Mouse (Mus musculus) heart, embryonic 10.5 days (tissue): ENCODE measurements around the gene Smyd4. TPM values are rescaled to one million over a fixed set of nuclear protein-coding genes. Genes with fewer than 3 reads are reported as not detected.

Experiments used
- DNase-seq: peaks from one replicate; pipeline ENCODE4 v3.0.0-alpha.2; 2017; ENCODE audit warnings: low spot score
- H3K27ac ChIP-seq: fragments of 300-500 bp; sonication (generic); 2 replicates; pipeline ENCODE4 v1.5.1; 2016; ENCODE audit warnings: mild to moderate bottlenecking
- H3K27me3 ChIP-seq: fragments of 300-500 bp; sonication (generic); 2 replicates; pipeline ENCODE4 v1.6.1; 2016; ENCODE audit warnings: mild to moderate bottlenecking; ENCODE audit not compliant: poor library complexity, insufficient read depth, severe bottlenecking
- H3K36me3 ChIP-seq: fragments of 300-500 bp; sonication (generic); 2 replicates; pipeline ENCODE4 v1.6.1; 2016; ENCODE audit warnings: mild to moderate bottlenecking, moderate library complexity
- H3K4me1 ChIP-seq: fragments of 300-500 bp; sonication (generic); 2 replicates; pipeline ENCODE4 v1.6.1; 2016; ENCODE audit warnings: mild to moderate bottlenecking
- H3K4me3 ChIP-seq: fragments of 300-500 bp; sonication (generic); 2 replicates; pipeline ENCODE4 v1.5.1; 2016; ENCODE audit warnings: mild to moderate bottlenecking, moderate library complexity
- H3K9me3 ChIP-seq: fragments of 300-500 bp; sonication (generic); 2 replicates; pipeline ENCODE4 v1.6.1; 2016; ENCODE audit warnings: mild to moderate bottlenecking, moderate library complexity
- WGBS: fragments of 180-500 bp; shearing (Covaris S2); methylation state at CpG from one replicate; pipeline ENCODE4 v1.1.7; 2016; 5-methylcytosine and 5-hydroxymethylcytosine counted together
- polyA plus RNA-seq: library from polyadenylated mRNA; unstranded; fragments of >200 nt; fragmentation: Nextera tagmentation; extraction: Ambion mirVana; gene quantifications from 2 replicates; pipeline ENCODE4 v1.2.1, GENCODE M21; 2016

The Smyd4 gene
- polyA plus RNA-seq, 1 experiment from 2014 or later = 13.6 TPM

DNA sequence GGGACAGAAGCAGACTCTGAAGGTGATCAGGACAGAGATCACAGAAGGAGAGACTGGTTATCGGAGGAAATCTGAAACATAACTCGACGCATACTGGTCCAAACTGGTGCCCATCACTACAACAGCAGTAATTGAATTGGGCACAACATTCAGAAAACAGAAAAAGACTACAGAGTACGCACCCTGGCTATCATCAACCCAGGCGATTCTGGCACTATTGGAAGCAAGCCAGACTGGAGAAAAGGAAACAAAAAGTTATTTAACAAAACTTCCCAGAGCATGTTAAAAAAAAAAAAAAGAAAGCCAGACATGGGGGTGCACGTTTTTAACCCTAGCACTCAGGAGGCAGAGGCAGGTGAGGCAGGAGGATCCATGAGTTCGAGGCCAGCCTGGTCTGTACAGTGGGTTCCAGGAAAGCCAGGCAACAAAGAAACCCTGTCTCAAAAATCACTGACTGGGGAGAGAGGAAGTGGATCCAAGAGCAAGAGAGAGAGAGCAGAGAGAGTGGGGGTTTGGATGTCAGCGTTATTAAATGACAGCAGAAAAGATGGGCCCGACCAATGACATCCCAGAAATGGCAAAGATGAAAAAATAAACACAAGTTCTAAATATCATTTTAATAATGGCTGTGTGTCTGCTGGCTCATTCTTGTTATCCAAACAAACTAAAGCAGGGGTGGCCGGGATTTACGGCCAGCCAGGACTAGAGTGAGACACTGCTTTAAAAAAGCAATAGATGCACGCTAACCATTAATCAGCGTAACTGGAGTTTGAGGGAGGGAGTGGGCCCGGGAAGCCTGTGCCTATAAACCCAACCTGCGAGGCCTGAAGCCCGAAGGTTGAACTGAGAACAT, 22.9 kb upstream of the Smyd4 start:
- Histone ChIP-seq H3K27ac (no peak overlapping the region), H3K4me3 (no peak overlapping the region), H3K4me1 (peaks cover 9% of the 10 kb centered on the region; the same call in 1 of the 2 replicates), H3K27me3 (no peaks in the 10 kb centered on the region), H3K9me3 (no peaks in the 10 kb centered on the region), H3K36me3 (peaks cover 18% of the 10 kb centered on the region; the same call in 1 of the 2 replicates)
- no peak for DNase-seq
- WGBS = 81% methylated on average over 16 of the region's 16 CpGs

DNA sequence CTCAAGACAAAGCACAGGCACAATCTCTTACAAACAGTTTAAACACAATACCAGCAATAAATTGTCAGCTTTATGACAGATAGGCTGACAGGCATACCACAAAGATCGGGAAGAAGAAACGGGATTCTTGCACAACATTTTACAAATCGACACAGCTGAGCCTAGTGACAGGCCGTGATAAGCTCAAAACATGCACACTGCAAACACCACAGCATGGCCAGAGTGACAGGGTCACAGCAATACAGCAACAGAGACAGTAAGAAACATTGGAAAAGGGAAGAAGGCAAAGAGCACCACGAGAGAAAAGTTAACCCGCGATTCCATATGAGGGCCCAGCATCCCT, 22.3 kb upstream of the Smyd4 start:
- no peak overlapping the region for H3K27ac ChIP-seq
- DNase-seq = no peak
- H3K27me3 ChIP-seq = no peaks in the 10 kb centered on the region
- no peaks in the 10 kb centered on the region for H3K9me3 ChIP-seq
- H3K4me1 ChIP-seq = peaks cover 9% of the 10 kb centered on the region; the same call in 1 of the 2 replicates
- peaks cover 19% of the 10 kb centered on the region; the same call in 1 of the 2 replicates for H3K36me3 ChIP-seq
- WGBS = 84% methylated on average over 7 of the region's 7 CpGs
- no peak overlapping the region for H3K4me3 ChIP-seq

DNA sequence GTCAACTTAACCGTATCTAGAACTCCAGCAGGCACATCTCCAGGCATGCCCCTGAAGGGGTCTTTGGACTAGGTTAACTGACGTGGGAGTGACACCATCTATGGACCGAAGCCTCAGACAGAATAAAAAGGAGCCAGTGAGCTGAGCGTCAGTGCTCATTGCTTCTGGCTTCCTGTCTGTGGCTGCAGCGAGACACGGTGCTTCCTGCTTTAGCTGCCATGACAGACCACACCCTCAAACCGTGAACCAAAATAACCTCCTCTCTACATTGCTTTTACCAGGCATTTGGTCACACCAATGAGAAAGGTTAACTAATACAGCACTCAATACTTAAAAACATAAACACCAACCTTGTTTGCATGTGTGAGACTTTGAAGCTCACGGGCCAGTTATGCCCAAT, 11.6 kb upstream of the Smyd4 start:
- DNase-seq = no peak
- no peak overlapping the region for H3K27ac ChIP-seq
- WGBS = 67% methylated on average over 8 of the region's 8 CpGs
- H3K27me3 ChIP-seq = no peaks in the 10 kb centered on the region
- no peak overlapping the region for H3K4me3 ChIP-seq
- H3K36me3 ChIP-seq = peaks cover 80% of the 10 kb centered on the region
- H3K9me3 ChIP-seq = no peaks in the 10 kb centered on the region
- no peaks in the 10 kb centered on the region for H3K4me1 ChIP-seq

DNA sequence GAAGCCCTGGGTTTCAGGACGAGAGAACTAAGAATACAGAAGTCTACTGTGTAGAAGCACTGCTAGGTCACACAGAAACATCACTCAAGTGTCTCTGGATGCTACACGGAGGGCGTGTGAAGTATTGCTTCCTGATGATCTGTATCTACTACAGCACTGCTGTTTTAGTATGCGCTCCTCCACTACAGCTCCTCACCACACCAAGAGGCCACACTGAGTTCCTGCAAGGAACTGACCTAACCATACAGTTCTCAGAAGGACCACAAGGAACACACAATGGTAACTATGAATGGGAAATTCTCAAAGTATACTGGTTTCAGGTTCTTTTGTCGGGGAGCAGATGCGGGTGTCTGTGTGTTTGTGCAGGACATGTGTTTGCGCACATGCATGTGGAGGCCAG, 11.0 kb upstream of the Smyd4 start:
- H3K9me3 ChIP-seq = no peaks in the 10 kb centered on the region

DNA sequence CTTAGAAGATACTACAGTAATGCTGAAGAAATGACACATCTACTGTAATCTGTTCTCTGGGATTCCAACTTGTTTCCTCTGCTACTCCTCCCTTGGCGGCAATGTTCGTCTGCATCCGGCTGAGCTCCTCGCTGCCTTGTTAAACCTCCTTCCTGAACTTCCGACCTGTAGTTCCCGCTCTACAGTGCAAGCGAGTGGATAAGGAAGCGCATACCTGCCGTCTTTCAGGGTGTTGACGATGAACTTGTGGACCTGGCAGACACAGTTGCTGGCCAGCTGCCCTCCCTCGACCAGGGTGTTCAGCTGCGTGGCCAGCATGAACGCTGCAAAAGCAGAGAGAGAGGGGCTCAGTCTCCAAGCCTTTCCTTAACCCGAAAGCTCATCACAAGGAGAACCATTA, 8.2 kb upstream of the Smyd4 start:
- peaks cover 64% of the 10 kb centered on the region for H3K36me3 ChIP-seq
- 89% methylated on average over 14 of the region's 14 CpGs for WGBS
- H3K27me3 ChIP-seq = no peaks in the 10 kb centered on the region

More for the DNA sequence above, 11.0 kb upstream of the Smyd4 start:
- Histone ChIP-seq H3K27ac (no peak overlapping the region), H3K36me3 (peaks cover 78% of the 10 kb centered on the region), H3K27me3 (no peaks in the 10 kb centered on the region), H3K4me1 (no peaks in the 10 kb centered on the region), H3K4me3 (no peak overlapping the region)
- 88% methylated on average over 7 of the region's 7 CpGs for WGBS
- DNase-seq = no peak

DNA sequence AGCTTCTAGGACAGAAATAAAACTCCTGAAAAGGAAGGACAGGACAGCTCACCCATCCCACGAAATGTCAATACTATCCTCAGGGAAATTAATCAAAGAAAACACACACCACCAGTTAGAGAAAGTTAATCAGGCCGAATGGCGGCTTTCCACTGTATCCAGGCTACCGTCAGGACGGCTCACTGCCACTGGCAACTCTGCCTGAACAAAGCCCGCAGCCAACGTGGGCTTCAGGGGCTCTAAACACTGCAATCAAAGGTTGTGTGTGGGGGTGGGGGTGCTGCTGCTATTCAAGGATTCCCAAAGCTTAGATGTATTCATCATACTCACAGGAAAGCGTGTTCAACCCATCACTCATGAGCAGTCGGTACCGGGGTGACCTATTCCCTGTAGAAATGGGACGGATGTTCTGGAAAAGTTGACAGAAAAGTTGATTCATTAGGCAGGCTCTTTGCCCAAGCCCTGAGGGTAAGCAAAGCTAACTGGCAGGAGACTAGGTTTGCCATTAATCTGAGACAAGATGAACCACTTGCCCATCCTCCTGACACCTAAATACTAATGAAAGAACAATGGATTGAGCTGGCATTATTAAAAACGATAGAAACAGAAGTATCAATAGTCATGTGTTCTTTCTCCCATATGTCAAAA, 7.4 kb upstream of the Smyd4 start:
- peak; percentile 39 for DNase-seq
- Histone ChIP-seq H3K36me3 (peaks cover 61% of the 10 kb centered on the region), H3K4me3 (no peak overlapping the region), H3K9me3 (no peaks in the 10 kb centered on the region), H3K4me1 (0 out of 2 replicates have a peak, but pooled peaks cover 4% of the 10 kb centered on the region), H3K27me3 (no peaks in the 10 kb centered on the region), H3K27ac (no peak overlapping the region)
- WGBS = 89% methylated on average over 12 of the region's 12 CpGs

More for the DNA sequence above, 8.2 kb upstream of the Smyd4 start:
- no peak overlapping the region for H3K27ac ChIP-seq
- DNase-seq = no peak
- 0 out of 2 replicates have a peak, but pooled peaks cover 4% of the 10 kb centered on the region for H3K4me1 ChIP-seq
- no peak overlapping the region for H3K4me3 ChIP-seq
- no peaks in the 10 kb centered on the region for H3K9me3 ChIP-seq

DNA sequence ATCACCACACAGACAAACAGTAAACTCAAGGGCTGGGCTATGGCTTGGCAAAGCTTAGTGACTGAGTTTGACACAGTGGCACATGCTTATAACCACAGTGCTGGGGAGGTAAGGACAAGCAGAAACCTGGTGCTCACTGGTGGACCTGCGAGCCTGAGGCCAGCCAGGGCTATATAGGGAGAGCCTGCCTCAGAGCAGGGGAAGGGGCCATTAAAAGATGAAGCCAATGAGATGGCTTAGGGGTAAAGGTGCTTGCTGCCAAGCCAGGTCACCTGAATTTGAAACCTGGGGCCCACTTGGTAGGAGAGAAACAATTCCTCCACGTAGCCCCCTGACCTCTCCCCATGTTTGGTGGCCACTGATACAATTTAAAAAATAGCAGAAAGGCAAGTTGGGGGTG, 5.1 kb upstream of the Smyd4 start:
- peaks cover 41% of the 10 kb centered on the region for H3K36me3 ChIP-seq
- H3K27me3 ChIP-seq = no peaks in the 10 kb centered on the region
- H3K27ac ChIP-seq = no peak overlapping the region
- 88% methylated on average over 2 of the region's 2 CpGs for WGBS
- no peaks in the 10 kb centered on the region for H3K9me3 ChIP-seq
- DNase-seq = peak; percentile 56
- H3K4me1 ChIP-seq = peaks cover 14% of the 10 kb centered on the region
- no peak overlapping the region for H3K4me3 ChIP-seq

DNA sequence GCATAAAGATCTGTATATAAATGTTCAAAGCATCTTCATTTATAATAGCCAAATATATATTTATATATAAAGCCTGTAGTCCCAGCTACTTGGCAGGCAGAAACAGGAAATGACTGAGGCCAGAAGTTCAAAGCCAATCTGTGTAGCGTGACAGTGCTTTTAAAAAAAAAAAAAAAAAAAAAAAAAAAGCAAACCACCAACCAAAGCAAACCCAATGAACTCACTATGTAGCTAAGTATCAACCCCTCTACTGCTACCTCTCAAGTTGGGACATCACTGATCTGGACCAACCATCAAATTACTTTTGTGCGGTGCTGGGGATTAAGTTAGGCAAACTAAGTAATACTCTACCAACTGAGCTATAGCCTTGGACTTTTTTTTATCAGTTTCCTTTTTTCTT, 4.1 kb upstream of the Smyd4 start:
- Histone ChIP-seq H3K27ac (no peak overlapping the region), H3K9me3 (no peaks in the 10 kb centered on the region), H3K27me3 (no peaks in the 10 kb centered on the region), H3K4me3 (no peak overlapping the region), H3K4me1 (peaks cover 19% of the 10 kb centered on the region), H3K36me3 (peaks cover 31% of the 10 kb centered on the region)
- WGBS = 84% methylated on average over 2 of the region's 2 CpGs
- no peak for DNase-seq

DNA sequence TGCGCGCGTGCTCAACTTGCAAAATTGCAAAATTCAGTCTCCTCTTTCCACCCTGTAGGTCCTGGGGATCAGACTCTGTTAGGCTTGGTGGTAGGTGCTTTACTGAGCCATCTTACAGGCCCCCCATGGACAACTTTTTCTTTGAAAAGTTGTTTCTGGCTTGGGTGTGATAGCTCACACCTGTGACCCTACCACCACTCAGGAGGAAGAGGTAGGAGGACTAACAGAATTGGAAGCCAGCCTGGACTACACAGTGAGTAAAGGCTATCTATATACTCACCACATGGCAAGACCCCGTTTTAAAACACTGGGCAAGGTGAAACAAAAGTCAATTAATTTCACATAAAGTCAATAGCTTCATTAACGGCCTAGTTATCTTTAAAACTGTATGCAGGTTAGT, 3.5 kb upstream of the Smyd4 start:
- Histone ChIP-seq H3K4me1 (peaks cover 19% of the 10 kb centered on the region), H3K36me3 (peaks cover 27% of the 10 kb centered on the region), H3K27me3 (no peaks in the 10 kb centered on the region), H3K4me3 (no peak overlapping the region), H3K27ac (no peak overlapping the region), H3K9me3 (no peaks in the 10 kb centered on the region)
- WGBS = 97% methylated on average over 5 of the region's 5 CpGs
- peak; percentile 58 for DNase-seq

DNA sequence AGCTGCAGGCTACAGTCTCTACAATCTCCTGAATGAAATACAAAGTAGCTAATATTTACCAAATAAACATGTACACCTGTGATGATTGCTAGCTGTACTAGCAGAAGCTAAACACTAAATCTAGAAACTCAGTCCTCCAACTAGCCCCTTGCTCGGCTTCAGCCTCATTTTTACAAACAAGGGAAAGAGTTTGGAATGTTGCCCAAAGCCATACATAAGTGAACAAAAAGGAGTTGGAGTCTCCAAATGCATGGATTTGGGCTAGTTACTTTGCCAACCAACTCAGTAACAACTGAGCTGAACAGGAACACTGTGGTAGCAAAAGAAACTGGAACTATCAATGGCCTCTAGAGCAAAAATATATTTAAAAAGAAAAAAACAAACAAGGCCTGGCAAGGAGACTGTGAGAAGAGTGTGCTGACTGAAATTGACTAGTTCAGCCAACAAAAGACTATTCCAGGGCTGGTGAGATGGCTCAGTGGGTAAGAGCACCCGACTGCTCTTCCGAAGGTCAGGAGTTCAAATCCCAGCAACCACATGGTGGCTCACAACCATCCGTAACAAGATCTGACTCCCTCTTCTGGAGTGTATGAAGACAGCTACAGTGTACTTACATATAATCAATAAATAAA, 1.6 kb upstream of the Smyd4 start:
- H3K4me1 ChIP-seq = peaks cover 19% of the 10 kb centered on the region
- peak overlapping the region; percentile 84; the same call in 1 of the 2 replicates for H3K4me3 ChIP-seq
- peak; percentile 1 for DNase-seq
- H3K27me3 ChIP-seq = no peaks in the 10 kb centered on the region
- WGBS = 76% methylated on average over 4 of the region's 4 CpGs
- no peaks in the 10 kb centered on the region for H3K9me3 ChIP-seq
- H3K27ac ChIP-seq = no peak overlapping the region
- H3K36me3 ChIP-seq = peaks cover 8% of the 10 kb centered on the region

DNA sequence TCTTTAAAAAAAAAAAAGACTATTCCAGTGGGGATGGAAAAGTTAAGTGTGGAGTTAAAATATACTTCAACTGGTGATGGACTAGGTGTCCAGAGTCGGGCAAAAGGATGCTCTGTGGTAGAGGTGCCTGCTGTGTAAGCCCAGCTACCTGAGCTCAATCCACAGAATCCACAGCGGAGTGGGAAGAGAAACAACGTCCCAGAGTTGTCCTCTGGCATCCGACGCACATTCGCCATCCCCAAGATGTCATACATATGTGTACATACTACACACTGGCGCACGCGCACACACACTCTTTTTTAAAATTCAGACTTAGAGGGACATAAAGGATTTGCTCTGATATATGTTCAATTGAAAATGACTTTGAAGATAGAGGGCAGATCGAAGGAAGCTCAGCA, 1.0 kb upstream of the Smyd4 start:
- 38% methylated on average over 10 of the region's 10 CpGs for WGBS
- 0 out of 2 replicates have a peak overlapping the region, but pooled peaks have one; percentile 96 for H3K27ac ChIP-seq
- no peaks in the 10 kb centered on the region for H3K9me3 ChIP-seq
- no peaks in the 10 kb centered on the region for H3K27me3 ChIP-seq
- H3K4me1 ChIP-seq = peaks cover 19% of the 10 kb centered on the region
- H3K36me3 ChIP-seq = peaks cover 4% of the 10 kb centered on the region
- DNase-seq = no peak
- peak overlapping the region; percentile 84 for H3K4me3 ChIP-seq

DNA sequence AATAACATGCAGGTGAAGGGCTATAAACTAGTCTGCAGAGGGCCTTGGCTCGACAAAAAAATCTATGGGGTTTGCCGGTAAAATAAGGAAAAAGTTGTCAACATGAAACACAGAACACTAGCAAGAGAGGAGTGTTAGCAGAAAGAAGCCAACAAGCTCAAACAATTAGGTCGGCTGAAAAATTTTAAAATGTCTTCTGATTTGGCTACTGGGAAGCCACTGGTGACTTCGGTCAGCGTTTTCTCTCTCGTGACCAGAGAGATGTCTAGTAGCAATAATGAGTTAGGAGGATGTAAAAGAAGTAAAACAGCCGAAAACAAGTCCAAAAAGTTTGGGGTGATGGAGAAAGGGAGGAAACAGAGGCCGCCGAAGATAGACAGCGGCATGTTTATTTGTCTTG, 637 bp upstream of the Smyd4 start:
- WGBS = 1% methylated on average over 10 of the region's 10 CpGs
- H3K27ac ChIP-seq = peak overlapping the region; percentile 96

DNA sequence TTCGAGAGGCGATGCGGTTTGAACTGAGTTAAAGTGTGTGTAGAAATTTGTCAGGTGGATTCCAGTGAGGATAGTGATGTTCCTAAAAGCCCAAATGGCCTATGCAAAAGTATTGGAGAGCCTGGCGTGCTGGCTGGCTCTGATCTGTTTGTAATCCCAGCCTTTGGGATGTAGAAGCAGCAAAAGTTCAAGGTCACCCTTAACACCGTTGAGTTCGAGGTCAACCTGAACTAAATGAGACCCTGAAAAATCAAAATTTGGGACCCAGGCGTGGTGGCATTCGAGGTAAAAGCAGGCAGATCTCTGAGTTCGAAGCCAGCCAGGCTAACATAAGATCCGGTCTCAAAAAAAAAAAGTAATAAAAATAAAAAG, 643 bp downstream of the Smyd4 start:
- no peak for DNase-seq
- H3K36me3 ChIP-seq = peaks cover 4% of the 10 kb centered on the region; the same call in 1 of the 2 replicates

More for the DNA sequence above, 637 bp upstream of the Smyd4 start:
- Histone ChIP-seq H3K27me3 (no peaks in the 10 kb centered on the region), H3K36me3 (peaks cover 4% of the 10 kb centered on the region), H3K4me1 (peaks cover 19% of the 10 kb centered on the region), H3K9me3 (no peaks in the 10 kb centered on the region), H3K4me3 (peak overlapping the region; percentile 84)
- no peak for DNase-seq

More for the DNA sequence above, 643 bp downstream of the Smyd4 start:
- Histone ChIP-seq H3K27me3 (no peaks in the 10 kb centered on the region), H3K9me3 (no peaks in the 10 kb centered on the region), H3K4me1 (peaks cover 19% of the 10 kb centered on the region), H3K27ac (peak overlapping the region; percentile 96), H3K4me3 (peak overlapping the region; percentile 84)
- WGBS = 44% methylated on average over 10 of the region's 10 CpGs
